Mouse (Mus musculus) gastrocnemius, adult 18-20 months (tissue): Measurements from ENCODE around the gene BC005561. TPM values are rescaled to one million over a fixed set of nuclear protein-coding genes. Genes with fewer than 3 reads are reported as not detected.

Experiments used
- DNase-seq: peaks from one replicate; pipeline ENCODE4 v3.0.0; 2021; ENCODE audit warnings: low spot score
- total RNA-seq, 2 experiments: library from RNA; stranded (reverse); gene quantifications; 2 replicates each; pipeline ENCODE4 v1.2.3; 2021

The BC005561 gene
- total RNA-seq, 2 experiments from 2014 or later: 3.4 to 3.7 TPM

DNA sequence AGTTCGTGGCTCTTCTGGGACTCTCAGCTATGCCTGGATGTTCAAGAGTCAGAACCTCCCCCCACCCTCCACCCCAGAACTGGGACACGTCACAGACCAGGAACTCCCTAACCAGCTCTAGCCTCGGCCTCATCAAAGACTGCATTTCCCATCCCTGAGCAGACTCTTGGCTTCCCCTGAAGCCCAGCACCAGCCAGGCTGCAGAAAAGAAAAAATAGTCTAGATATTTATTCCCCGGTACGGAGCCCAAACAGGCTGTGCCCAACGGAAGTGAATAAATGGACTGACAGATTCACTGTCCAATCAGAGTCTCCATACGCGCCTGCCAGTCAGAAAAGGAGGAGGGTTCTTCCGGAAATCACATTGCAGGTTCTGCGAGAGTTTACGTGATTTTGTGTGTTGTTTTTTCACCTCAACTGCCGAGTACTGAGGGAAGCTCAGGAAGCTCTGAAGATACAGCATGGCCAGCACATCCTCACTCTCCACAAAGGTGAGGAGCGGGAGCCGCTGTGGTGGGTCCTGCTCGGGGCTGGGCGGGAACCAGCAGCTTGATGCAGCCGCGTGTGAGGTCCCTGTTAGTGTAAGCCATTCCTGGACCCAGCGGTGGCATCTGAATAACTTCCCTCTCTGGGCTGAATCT lies 63.2 kb downstream of the BC005561 start:
- peak; percentile 95 for DNase-seq

Other genes with a start within 250 kb of the BC005561 start
- not detected for gene Ibsp, start 209.2 kb upstream of the BC005561 start, total RNA-seq
- not detected for gene Mepe, start 183.0 kb upstream of the BC005561 start, total RNA-seq
- 1 to 10 TPM; 1.9 to 4.2 TPM for gene Spp1, start 73.2 kb upstream of the BC005561 start, total RNA-seq
- gene Pkd2, start 48.9 kb upstream of the BC005561 start, total RNA-seq: 10 to 100 TPM in 1 of 2 experiments, 1 to 10 TPM in 1; 6.5 to 10.9 TPM